Mouse (Mus musculus): ENCODE data around the gene Slc38a3. TPM values are rescaled to one million over a fixed set of nuclear protein-coding genes. Genes with fewer than 3 reads are reported as not detected.

The Slc38a3 gene
- polyA plus RNA-seq, 1 experiment = 10.6 TPM

DNA sequence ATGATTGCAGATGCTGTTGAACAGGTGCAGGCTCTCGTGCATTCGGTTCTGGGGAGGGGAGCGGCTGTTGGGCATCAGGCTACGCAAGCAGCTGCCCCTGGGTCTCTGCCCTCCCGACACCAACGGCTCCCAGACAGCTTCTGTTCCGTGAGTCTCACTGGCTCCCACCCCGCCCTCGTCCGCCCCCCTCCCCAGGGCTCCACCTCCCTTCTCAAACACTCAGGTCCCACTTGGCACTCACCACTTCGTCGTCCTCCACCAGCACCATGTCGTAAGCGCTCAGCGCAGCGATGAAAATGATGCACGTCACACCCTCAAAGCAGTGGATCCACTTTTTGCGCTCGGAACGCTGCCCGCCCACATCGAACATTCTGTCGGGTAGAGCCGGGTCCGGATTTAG lies 7.0 kb upstream of the Slc38a3 start:
- TF ChIP-seq CTCF (IDR thresholded peaks at IDR 0.05; ENCODE audit: extremely low read depth, insufficient read depth, insufficient read length, insufficient replicate concordance) = no peak
- TF ChIP-seq POLR2A (IDR thresholded peaks at IDR 0.05; ENCODE audit: low read depth, low read length) = no peak
- WGBS = 6% methylated on average over 24 of the region's 25 CpGs
- DNase-seq (ENCODE audit: low read depth in 1 of 2, low spot score in 2 of 2) = no peak
- H3K4me3 ChIP-seq (ENCODE audit: extremely low read depth, insufficient read depth, insufficient read length) = peak overlapping the region; percentile 15; the same call in 1 of the 2 replicates
- H3K4me1 ChIP-seq (ENCODE audit: control insufficient read depth, insufficient read depth, insufficient read length) = no peaks in the 10 kb centered on the region
- H3K27ac ChIP-seq (ENCODE audit: insufficient read depth, low read length) = no peak overlapping the region
- 0 out of 2 replicates have a peak, but pooled peaks cover 6% of the 10 kb centered on the region for H3K27me3 ChIP-seq (ENCODE audit: control insufficient read depth, insufficient read depth, low read length)
- no peaks in the 10 kb centered on the region for H3K36me3 ChIP-seq (ENCODE audit: control insufficient read depth, insufficient read depth, low read length)

DNA sequence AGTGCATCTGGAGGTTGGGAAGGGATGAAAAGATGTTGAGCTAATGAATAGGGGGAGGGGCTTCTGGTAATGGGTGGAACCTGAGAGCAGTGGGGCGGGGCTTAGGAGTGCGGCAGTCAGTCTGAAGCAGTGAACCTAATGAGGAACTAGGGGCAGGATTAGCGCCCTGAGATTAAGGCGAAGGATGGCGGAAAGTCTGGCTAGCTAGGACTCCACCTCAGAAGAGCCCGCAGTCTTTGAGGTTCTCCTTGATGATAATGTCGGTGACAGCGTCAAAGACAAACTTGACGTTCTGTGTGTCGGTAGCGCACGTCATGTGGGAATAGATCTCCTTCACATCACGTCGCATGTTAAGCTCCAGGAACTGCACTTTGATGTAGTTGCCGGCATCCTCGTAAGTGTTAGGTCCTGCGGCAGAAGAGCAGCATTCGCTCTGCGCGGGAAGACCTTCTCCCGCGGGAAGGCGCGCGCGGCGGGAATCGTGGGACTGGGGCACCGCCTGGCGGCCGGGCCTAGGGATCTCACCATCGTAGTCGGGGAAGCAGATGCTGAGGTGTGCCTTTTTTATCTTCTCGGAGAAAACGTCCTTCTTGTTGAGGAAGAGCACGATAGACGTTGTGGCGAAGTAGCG lies 6.5 kb upstream of the Slc38a3 start:
- Histone ChIP-seq H3K36me3 (ENCODE audit: control insufficient read depth, insufficient read depth, low read length) (no peaks in the 10 kb centered on the region), H3K27ac (ENCODE audit: insufficient read depth, low read length) (no peak overlapping the region), H3K4me3 (ENCODE audit: extremely low read depth, insufficient read depth, insufficient read length) (peak overlapping the region; percentile 21; the same call in 1 of the 2 replicates), H3K27me3 (ENCODE audit: control insufficient read depth, insufficient read depth, low read length) (0 out of 2 replicates have a peak, but pooled peaks cover 6% of the 10 kb centered on the region), H3K4me1 (ENCODE audit: control insufficient read depth, insufficient read depth, insufficient read length) (no peaks in the 10 kb centered on the region)
- 1% methylated on average over 39 of the region's 39 CpGs for WGBS
- TF ChIP-seq POLR2A (IDR thresholded peaks at IDR 0.05; ENCODE audit: low read depth, low read length) (no peak), CTCF (IDR thresholded peaks at IDR 0.05; ENCODE audit: extremely low read depth, insufficient read depth, insufficient read length, insufficient replicate concordance) (peak; percentile 52; the same call in 1 of the 2 replicates)
- peak; percentile 27 to 33 for DNase-seq (ENCODE audit: low read depth in 1 of 2, low spot score in 2 of 2)

DNA sequence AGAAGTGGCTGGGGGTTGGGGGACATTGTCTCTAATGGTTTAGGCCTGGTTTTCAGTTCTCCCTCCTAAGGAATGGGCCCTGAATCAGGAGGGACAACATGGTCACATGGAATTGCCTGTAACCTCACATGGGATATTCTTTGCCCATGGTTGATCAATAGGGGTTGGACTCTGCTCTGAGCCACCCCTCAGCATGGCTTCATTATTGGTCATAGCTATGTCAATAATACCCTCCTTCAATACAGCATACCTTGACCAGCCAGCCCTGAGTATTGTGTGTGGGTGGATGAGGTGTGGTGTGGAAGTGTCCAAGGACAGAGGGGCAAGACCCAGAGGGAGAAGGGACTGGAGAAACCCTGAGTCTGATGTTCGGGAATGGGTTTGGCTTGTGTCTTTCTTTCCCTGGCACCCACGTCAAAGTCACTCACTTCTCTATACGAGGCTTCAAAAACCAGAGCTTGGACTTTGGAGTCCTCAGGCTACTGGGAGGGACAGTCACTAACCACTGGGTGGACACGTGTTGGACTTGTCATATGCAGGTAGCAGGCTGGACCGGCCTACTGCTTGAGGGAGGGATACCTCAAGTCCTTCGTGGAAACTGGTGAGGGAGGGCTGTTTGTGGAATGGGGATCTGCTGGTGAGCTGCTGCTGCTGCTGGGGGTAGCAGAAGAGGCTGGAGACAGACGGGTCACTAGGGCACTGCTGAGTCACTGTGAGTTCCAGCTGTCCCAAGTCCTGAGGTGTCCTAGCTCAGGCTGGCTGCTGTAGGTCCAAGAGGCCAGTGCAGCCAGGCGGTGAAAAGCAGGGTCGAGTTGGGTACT lies 5.5 kb upstream of the Slc38a3 start:
- no peak for DNase-seq (ENCODE audit: low read depth in 1 of 2, low spot score in 2 of 2)
- Histone ChIP-seq H3K4me3 (ENCODE audit: extremely low read depth, insufficient read depth, insufficient read length) (no peak overlapping the region), H3K27me3 (ENCODE audit: control insufficient read depth, insufficient read depth, low read length) (0 out of 2 replicates have a peak, but pooled peaks cover 6% of the 10 kb centered on the region), H3K4me1 (ENCODE audit: control insufficient read depth, insufficient read depth, insufficient read length) (no peaks in the 10 kb centered on the region), H3K36me3 (ENCODE audit: control insufficient read depth, insufficient read depth, low read length) (no peaks in the 10 kb centered on the region), H3K27ac (ENCODE audit: insufficient read depth, low read length) (no peak overlapping the region)
- TF ChIP-seq POLR2A (IDR thresholded peaks at IDR 0.05; ENCODE audit: low read depth, low read length) (no peak), CTCF (IDR thresholded peaks at IDR 0.05; ENCODE audit: extremely low read depth, insufficient read depth, insufficient read length, insufficient replicate concordance) (no peak)
- WGBS = 81% methylated on average over 9 of the region's 9 CpGs

DNA sequence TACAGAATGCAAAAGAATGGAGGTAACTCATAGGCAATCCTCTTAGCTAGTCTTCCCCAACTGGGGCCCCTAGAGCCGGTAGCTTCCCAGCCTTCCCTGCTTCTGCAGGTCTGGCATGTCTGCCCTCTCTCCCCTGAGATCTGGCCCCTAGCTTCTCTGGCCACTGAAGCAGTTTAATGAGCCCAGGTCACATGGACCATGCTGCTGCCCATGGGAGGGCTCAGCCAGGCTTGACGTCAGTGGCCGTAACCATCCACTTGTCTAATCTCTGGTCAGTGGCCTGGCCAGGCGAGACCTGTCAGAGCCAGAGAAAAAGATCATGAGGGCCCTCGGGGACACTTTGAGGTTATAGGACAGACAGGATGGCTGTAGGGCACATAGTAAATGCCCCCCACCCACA lies 929 bp upstream of the Slc38a3 start:
- WGBS = 88% methylated on average over 5 of the region's 5 CpGs
- Histone ChIP-seq H3K27me3 (ENCODE audit: control insufficient read depth, insufficient read depth, low read length) (peaks cover 19% of the 10 kb centered on the region), H3K27ac (ENCODE audit: insufficient read depth, low read length) (no peak overlapping the region), H3K4me1 (ENCODE audit: control insufficient read depth, insufficient read depth, insufficient read length) (no peaks in the 10 kb centered on the region; the same call in 1 of the 2 replicates), H3K4me3 (ENCODE audit: extremely low read depth, insufficient read depth, insufficient read length) (no peak overlapping the region), H3K36me3 (ENCODE audit: control insufficient read depth, insufficient read depth, low read length) (no peaks in the 10 kb centered on the region)
- DNase-seq (ENCODE audit: low read depth in 1 of 2, low spot score in 2 of 2) = no peak
- no peak for TF ChIP-seq POLR2A (IDR thresholded peaks at IDR 0.05; ENCODE audit: low read depth, low read length)
- no peak for TF ChIP-seq CTCF (IDR thresholded peaks at IDR 0.05; ENCODE audit: extremely low read depth, insufficient read depth, insufficient read length, insufficient replicate concordance)

DNA sequence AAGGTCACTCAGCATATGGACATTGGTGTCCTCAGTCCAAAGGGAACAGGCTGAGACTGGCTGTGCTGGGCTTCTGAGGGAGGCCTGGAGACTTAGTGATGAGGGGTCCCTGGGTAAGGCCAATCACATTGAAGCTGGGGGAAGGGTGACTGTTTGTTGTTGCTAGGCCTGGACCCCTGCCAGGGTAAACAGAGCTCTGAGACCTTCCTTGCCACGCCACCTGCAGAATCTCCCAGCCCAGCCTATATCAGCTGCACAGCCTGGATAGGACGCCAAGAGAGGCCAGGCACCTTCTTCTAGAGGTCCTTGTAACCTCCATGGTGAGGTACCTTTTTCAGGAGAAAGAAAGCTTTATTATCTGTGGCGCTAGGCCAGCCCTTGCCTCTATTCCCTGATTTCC lies 414 bp downstream of the Slc38a3 start:
- H3K4me3 ChIP-seq (ENCODE audit: extremely low read depth, insufficient read depth, insufficient read length) = no peak overlapping the region
- DNase-seq (ENCODE audit: low read depth in 1 of 2, low spot score in 2 of 2) = no peak
- TF ChIP-seq CTCF (IDR thresholded peaks at IDR 0.05; ENCODE audit: extremely low read depth, insufficient read depth, insufficient read length, insufficient replicate concordance) (no peak), POLR2A (IDR thresholded peaks at IDR 0.05; ENCODE audit: low read depth, low read length) (no peak)
- H3K27ac ChIP-seq (ENCODE audit: insufficient read depth, low read length) = no peak overlapping the region
- WGBS = 85% methylated on average over 3 of the region's 3 CpGs
- no peaks in the 10 kb centered on the region for H3K36me3 ChIP-seq (ENCODE audit: control insufficient read depth, insufficient read depth, low read length)
- peaks cover 15% of the 10 kb centered on the region for H3K27me3 ChIP-seq (ENCODE audit: control insufficient read depth, insufficient read depth, low read length)
- H3K4me1 ChIP-seq (ENCODE audit: control insufficient read depth, insufficient read depth, insufficient read length) = no peaks in the 10 kb centered on the region; the same call in 1 of the 2 replicates

DNA sequence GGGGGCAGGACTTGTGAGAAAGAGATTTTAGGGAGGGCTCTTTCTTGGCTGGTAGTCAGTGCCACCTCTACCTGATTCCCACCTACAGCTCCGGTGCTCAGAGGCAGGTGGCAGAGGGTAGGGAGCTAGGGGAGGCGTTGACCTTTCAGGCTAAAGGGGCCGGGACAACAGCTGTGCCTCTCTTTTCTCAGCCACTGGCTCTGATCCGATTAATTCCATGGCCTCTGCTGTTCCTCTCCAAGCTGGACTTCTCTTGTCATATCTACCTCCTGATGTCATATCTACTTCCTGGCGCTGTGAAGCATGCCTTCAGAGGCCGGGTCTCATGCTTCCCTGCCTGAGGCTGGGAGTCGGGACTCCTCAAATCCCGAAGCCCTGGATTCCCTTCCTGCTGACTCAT lies 1.3 kb downstream of the Slc38a3 start:
- Histone ChIP-seq H3K27me3 (ENCODE audit: control insufficient read depth, insufficient read depth, low read length) (peaks cover 15% of the 10 kb centered on the region), H3K27ac (ENCODE audit: insufficient read depth, low read length) (no peak overlapping the region), H3K36me3 (ENCODE audit: control insufficient read depth, insufficient read depth, low read length) (no peaks in the 10 kb centered on the region), H3K4me3 (ENCODE audit: extremely low read depth, insufficient read depth, insufficient read length) (no peak overlapping the region), H3K4me1 (ENCODE audit: control insufficient read depth, insufficient read depth, insufficient read length) (no peaks in the 10 kb centered on the region; the same call in 1 of the 2 replicates)
- TF ChIP-seq POLR2A (IDR thresholded peaks at IDR 0.05; ENCODE audit: low read depth, low read length) (no peak), CTCF (IDR thresholded peaks at IDR 0.05; ENCODE audit: extremely low read depth, insufficient read depth, insufficient read length, insufficient replicate concordance) (no peak)
- 68% methylated on average over 8 of the region's 8 CpGs for WGBS
- no peak for DNase-seq (ENCODE audit: low read depth in 1 of 2, low spot score in 2 of 2)

All from spleen, adult 2 months (tissue).